Mouse (Mus musculus) spleen, adult 2 months (tissue): ENCODE results near the gene Anapc15.

Source experiments
- CTCF ChIP-seq: fragments of 200-500 bp; IDR thresholded peaks from 2 replicates; pipeline ENCODE4 v1.5.1; 2011; ENCODE audit warnings: mild to moderate bottlenecking, inconsistent platforms; ENCODE audit not compliant: insufficient read depth, insufficient read length, insufficient replicate concordance; ENCODE audit errors: extremely low read depth
- POLR2A ChIP-seq: fragments of 200-500 bp; IDR thresholded peaks from 2 replicates; pipeline ENCODE4 v1.6.1; 2011; ENCODE audit warnings: low read depth, low read length, inconsistent platforms

- no peak for TF ChIP-seq CTCF
- TF ChIP-seq POLR2A: no peak
Measured at GRCm38 (mm10) chr7:101928093-101928492, 64.6 kb downstream of the Anapc15 start.
